Mouse (Mus musculus) brain, embryonic 14.5 days (tissue): ENCODE data around the gene Tulp3.

Experiments used
- CTCF ChIP-seq: fragments of 200-500 bp; IDR thresholded peaks from 2 replicates; pipeline ENCODE4 v1.5.1; 2012; ENCODE audit warnings: inconsistent platforms, mild to moderate bottlenecking, moderate library complexity, borderline replicate concordance; ENCODE audit not compliant: insufficient read depth, insufficient read length; ENCODE audit errors: extremely low read depth
- POLR2A ChIP-seq: fragments of 200-500 bp; IDR thresholded peaks from 2 replicates; pipeline ENCODE4 v1.6.1; 2012; ENCODE audit warnings: mild to moderate bottlenecking, inconsistent platforms, borderline replicate concordance; ENCODE audit not compliant: poor library complexity, insufficient read depth, insufficient read length, severe bottlenecking; ENCODE audit errors: extremely low read depth

GRCm38 (mm10) chr6:128397574-128398261 lies 42.1 kb upstream of the Tulp3 start:
- no peak for TF ChIP-seq CTCF
- no peak for TF ChIP-seq POLR2A
